Mouse (Mus musculus) mesoderm, embryonic 11.5 days (tissue): ENCODE measurements at regions not wholly inside any gene's neighbourhood (a gene's known extent, or its start where the extent isn't known, plus 50 kb on each side); places are given as distances from the start of the nearest gene placed in this dataset.

Experiments used
- DNase-seq: peaks from one replicate; pipeline ENCODE4 v3.0.0-alpha.2; 2012; ENCODE audit warnings: low read depth, low spot score

- DNase-seq = peak; percentile 10
Observed at GRCm38 (mm10) chr3:13096939-13097338, 1383.6 kb upstream of the Slc7a12 start.
